In the genomic region with DNA sequence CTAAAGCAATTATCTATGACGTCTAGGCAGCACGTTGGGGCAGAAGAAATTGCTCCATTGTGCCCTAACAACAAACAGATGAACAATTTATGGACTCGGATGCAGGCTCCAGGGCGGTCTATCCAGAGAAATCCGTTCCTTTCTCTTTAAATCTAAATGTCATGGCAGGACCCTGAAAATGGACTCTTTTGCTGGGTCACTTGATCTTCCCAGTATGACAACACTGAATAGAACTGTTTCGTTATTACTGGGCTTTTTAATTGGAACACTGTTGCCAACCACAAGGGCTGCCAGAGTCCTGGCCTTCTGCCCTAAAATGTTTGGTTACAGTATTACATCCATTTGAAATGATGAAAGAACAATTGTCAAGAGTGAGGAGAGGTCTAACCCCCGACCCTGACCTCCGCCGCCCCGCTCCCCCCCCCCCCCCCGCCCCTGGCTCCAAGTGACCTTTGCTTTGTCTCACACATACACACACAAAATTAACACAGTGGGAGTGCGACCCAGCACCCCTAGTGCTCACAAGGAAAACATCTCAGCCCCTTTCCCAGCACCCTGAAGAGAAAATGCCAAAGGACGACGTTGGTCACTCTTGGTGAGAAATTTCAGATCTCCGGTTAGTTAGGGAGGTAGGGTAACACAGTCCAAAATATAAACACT, we compare ENCODE assay signal across 8 mouse cellular contexts. TPM values are rescaled to one million over a fixed set of nuclear protein-coding genes. Genes with fewer than 3 reads are reported as not detected.
A peak's percentile ranks its signal among the peaks of the same experiment; 100 is the strongest.
DNase-seq lines count a peak whose midpoint lies in the region; ATAC-seq and TF ChIP-seq lines count a peak whose summit lies in the region.

No protein-coding gene starts in this region.

- ATAC-seq in kidney, embryonic 14.5 days (ENCODE audit: low FRiP score, low TSS enrichment): peak; percentile 38
- ATAC-seq in hindbrain, postnatal 0 days: no peak
- ATAC-seq in midbrain, embryonic 13.5 days: peak; percentile 24; the same call in 1 of the 2 replicates

- no peaks in the 10 kb centered on the region for H3K4me1 ChIP-seq in kidney, embryonic 14.5 days (ENCODE audit: control insufficient read depth, insufficient read depth, low read length)
- peaks cover 34% of the 10 kb centered on the region for H3K4me1 ChIP-seq in embryonic facial prominence, embryonic 10.5 days
- H3K4me1 ChIP-seq in hindbrain, postnatal 0 days (ENCODE audit: insufficient read depth, low read length): no peaks in the 10 kb centered on the region
- peaks cover 11% of the 10 kb centered on the region for H3K4me1 ChIP-seq in midbrain, embryonic 13.5 days (replicated peaks)

- DNase-seq in kidney, postnatal 36 days: no peak
- peak; percentile 38 for DNase-seq in embryonic facial prominence, embryonic 10.5 days (ENCODE audit: low spot score)
- peak; percentile 37 for DNase-seq in hindbrain, postnatal 0 days (ENCODE audit: low spot score)
- no peak for DNase-seq in left cerebral cortex, adult 11 months (ENCODE audit: low spot score)
- DNase-seq in right cerebral cortex, adult 18-20 months: no peak
- no peak for DNase-seq in right cerebral cortex, adult 2 months (ENCODE audit: low spot score in 2 of 2)

- H3K27ac ChIP-seq in kidney, embryonic 14.5 days (ENCODE audit: low read depth, low read length): no peak overlapping the region
- peak overlapping the region; percentile 81 for H3K27ac ChIP-seq in embryonic facial prominence, embryonic 10.5 days (replicated peaks)
- peak overlapping the region; percentile 4; the same call in 1 of the 2 replicates for H3K27ac ChIP-seq in hindbrain, postnatal 0 days
- H3K27ac ChIP-seq in midbrain, embryonic 13.5 days: no peak overlapping the region

- no peak for TF ChIP-seq CTCF in hindbrain, postnatal 0 days (IDR thresholded peaks at IDR 0.05; ENCODE audit: low read depth)

- H3K9me3 ChIP-seq in kidney, embryonic 14.5 days (ENCODE audit: control insufficient read depth, low read length): no peaks in the 10 kb centered on the region
- no peaks in the 10 kb centered on the region for H3K9me3 ChIP-seq in embryonic facial prominence, embryonic 10.5 days
- no peaks in the 10 kb centered on the region for H3K9me3 ChIP-seq in hindbrain, postnatal 0 days (ENCODE audit: low read length)
- no peaks in the 10 kb centered on the region for H3K9me3 ChIP-seq in midbrain, embryonic 13.5 days

- 22% methylated on average over 15 of the region's 15 CpGs for WGBS in kidney, embryonic 14.5 days
- 10% methylated on average over 15 of the region's 15 CpGs for WGBS in embryonic facial prominence, embryonic 10.5 days
- WGBS in hindbrain, postnatal 0 days: 15% methylated on average over 14 of the region's 15 CpGs
- 21% methylated on average over 15 of the region's 15 CpGs for WGBS in midbrain, embryonic 13.5 days

- H3K4me3 ChIP-seq in kidney, embryonic 14.5 days (ENCODE audit: low read length): peak overlapping the region; percentile 36
- peak overlapping the region; percentile 56 for H3K4me3 ChIP-seq in embryonic facial prominence, embryonic 10.5 days
- peak overlapping the region; percentile 36 for H3K4me3 ChIP-seq in hindbrain, postnatal 0 days (ENCODE audit: low read length)
- peak overlapping the region; percentile 33 for H3K4me3 ChIP-seq in midbrain, embryonic 13.5 days (replicated peaks)

- H3K36me3 ChIP-seq in kidney, embryonic 14.5 days (ENCODE audit: control insufficient read depth, insufficient read depth, low read length): no peaks in the 10 kb centered on the region
- H3K36me3 ChIP-seq in embryonic facial prominence, embryonic 10.5 days (replicated peaks): no peaks in the 10 kb centered on the region
- H3K36me3 ChIP-seq in hindbrain, postnatal 0 days (ENCODE audit: insufficient read depth, low read length): no peaks in the 10 kb centered on the region
- H3K36me3 ChIP-seq in midbrain, embryonic 13.5 days: no peaks in the 10 kb centered on the region

- peak overlapping the region; percentile 63; the same call in 1 of the 2 replicates for H3K9ac ChIP-seq in kidney, embryonic 14.5 days (ENCODE audit: low read depth, low read length)
- H3K9ac ChIP-seq in hindbrain, postnatal 0 days (replicated peaks; ENCODE audit: low read length): peak overlapping the region; percentile 45
- H3K9ac ChIP-seq in midbrain, embryonic 13.5 days (replicated peaks): peak overlapping the region; percentile 61

- H3K4me2 ChIP-seq in kidney, embryonic 14.5 days (replicated peaks; ENCODE audit: low read depth, low read length): peak overlapping the region; percentile 64
- peak overlapping the region; percentile 76 for H3K4me2 ChIP-seq in hindbrain, postnatal 0 days (ENCODE audit: low read depth, low read length)
- H3K4me2 ChIP-seq in midbrain, embryonic 13.5 days (replicated peaks): peak overlapping the region; percentile 57

- H3K27me3 ChIP-seq in kidney, embryonic 14.5 days (ENCODE audit: control insufficient read depth, insufficient read depth, low read length): no peaks in the 10 kb centered on the region
- peaks cover 8% of the 10 kb centered on the region for H3K27me3 ChIP-seq in embryonic facial prominence, embryonic 10.5 days (replicated peaks; ENCODE audit: low read depth, poor library complexity, severe bottlenecking)
- no peaks in the 10 kb centered on the region for H3K27me3 ChIP-seq in hindbrain, postnatal 0 days (ENCODE audit: insufficient read depth, low read length)
- H3K27me3 ChIP-seq in midbrain, embryonic 13.5 days: peaks cover 3% of the 10 kb centered on the region; the same call in 1 of the 2 replicates

RNA-seq across cellular contexts. Expression of gene Hfe, which starts 0.8 kb away (rescaled TPM):
- 6.0 and 7.6 TPM in 2 replicates for polyA plus RNA-seq in kidney, embryonic 14.5 days (2014; fragmentation: Nextera tagmentation; extraction: Ambion mirVana)
- 1.5 and 2.0 TPM in 2 replicates for polyA plus RNA-seq in embryonic facial prominence, embryonic 10.5 days (2016; fragmentation: Nextera tagmentation; extraction: Ambion mirVana)
- 3.2 and 11.1 TPM in 2 replicates for total RNA-seq in hindbrain, postnatal 0 days (2014; rRNA removed)
- polyA plus RNA-seq in hindbrain, postnatal 0 days (2015; fragmentation: Nextera tagmentation; extraction: Ambion mirVana): 7.9 and 8.6 TPM in 2 replicates
- 2.0 and 2.7 TPM in 2 replicates for polyA plus RNA-seq in midbrain, embryonic 13.5 days (2015; fragmentation: Nextera tagmentation; extraction: Ambion mirVana)

RNA-seq across cellular contexts. Expression of gene Hist1h4c, which starts 11.6 kb away (rescaled TPM):
- 9.0 and 15.0 TPM in 2 replicates for polyA plus RNA-seq in kidney, embryonic 14.5 days (2014; fragmentation: Nextera tagmentation; extraction: Ambion mirVana)
- polyA plus RNA-seq in embryonic facial prominence, embryonic 10.5 days (2016; fragmentation: Nextera tagmentation; extraction: Ambion mirVana): 6.6 and 6.8 TPM in 2 replicates
- total RNA-seq in hindbrain, postnatal 0 days (2014; rRNA removed): 1,149 and 1,400 TPM in 2 replicates
- 4.0 and 4.6 TPM in 2 replicates for polyA plus RNA-seq in hindbrain, postnatal 0 days (2015; fragmentation: Nextera tagmentation; extraction: Ambion mirVana)
- 5.1 and 5.8 TPM in 2 replicates for polyA plus RNA-seq in midbrain, embryonic 13.5 days (2015; fragmentation: Nextera tagmentation; extraction: Ambion mirVana)

RNA-seq across cellular contexts. Expression of gene Hist1h1t, which starts 14.2 kb away (rescaled TPM):
- not detected in 2 replicates for polyA plus RNA-seq in kidney, embryonic 14.5 days (2014; fragmentation: Nextera tagmentation; extraction: Ambion mirVana)
- 0.28 TPM in 1 of 2 replicates, not detected in the other for polyA plus RNA-seq in embryonic facial prominence, embryonic 10.5 days (2016; fragmentation: Nextera tagmentation; extraction: Ambion mirVana)
- 1.1 and 1.6 TPM in 2 replicates for total RNA-seq in hindbrain, postnatal 0 days (2014; rRNA removed)
- polyA plus RNA-seq in hindbrain, postnatal 0 days (2015; fragmentation: Nextera tagmentation; extraction: Ambion mirVana): not detected in 2 replicates
- not detected in 2 replicates for polyA plus RNA-seq in midbrain, embryonic 13.5 days (2015; fragmentation: Nextera tagmentation; extraction: Ambion mirVana)

RNA-seq across cellular contexts. Expression of gene Hist1h2bc, which starts 25.8 kb away (rescaled TPM):
- polyA plus RNA-seq in kidney, embryonic 14.5 days (2014; fragmentation: Nextera tagmentation; extraction: Ambion mirVana): 54.0 and 60.2 TPM in 2 replicates
- polyA plus RNA-seq in embryonic facial prominence, embryonic 10.5 days (2016; fragmentation: Nextera tagmentation; extraction: Ambion mirVana): 19.0 and 20.3 TPM in 2 replicates
- total RNA-seq in hindbrain, postnatal 0 days (2014; rRNA removed): 189 and 295 TPM in 2 replicates
- 36.1 and 46.1 TPM in 2 replicates for polyA plus RNA-seq in hindbrain, postnatal 0 days (2015; fragmentation: Nextera tagmentation; extraction: Ambion mirVana)
- polyA plus RNA-seq in midbrain, embryonic 13.5 days (2015; fragmentation: Nextera tagmentation; extraction: Ambion mirVana): 22.2 and 24.4 TPM in 2 replicates

RNA-seq across cellular contexts. Expression of gene Hist1h2ac, which starts 26.1 kb away (rescaled TPM):
- 1.3 and 1.9 TPM in 2 replicates for polyA plus RNA-seq in kidney, embryonic 14.5 days (2014; fragmentation: Nextera tagmentation; extraction: Ambion mirVana)
- 0.91 and 1.3 TPM in 2 replicates for polyA plus RNA-seq in embryonic facial prominence, embryonic 10.5 days (2016; fragmentation: Nextera tagmentation; extraction: Ambion mirVana)
- total RNA-seq in hindbrain, postnatal 0 days (2014; rRNA removed): 63.3 and 98.5 TPM in 2 replicates
- 0.30 and 0.38 TPM in 2 replicates for polyA plus RNA-seq in hindbrain, postnatal 0 days (2015; fragmentation: Nextera tagmentation; extraction: Ambion mirVana)
- 0.69 and 1.1 TPM in 2 replicates for polyA plus RNA-seq in midbrain, embryonic 13.5 days (2015; fragmentation: Nextera tagmentation; extraction: Ambion mirVana)

Comparison
In these comparisons a context has a peak if more than half of its experiments do, and no peak if none do; other contexts are left out.
1. H3K27ac ChIP-seq: peak in embryonic facial prominence, embryonic 10.5 days (single experiment) and hindbrain, postnatal 0 days (single experiment); none in kidney, embryonic 14.5 days (single experiment) and midbrain, embryonic 13.5 days (single experiment).
2. DNase-seq: peak in embryonic facial prominence, embryonic 10.5 days (single experiment) and hindbrain, postnatal 0 days (single experiment); none in kidney, postnatal 36 days (0 of 2), left cerebral cortex, adult 11 months (single experiment), right cerebral cortex, adult 18-20 months (single experiment) and right cerebral cortex, adult 2 months (0 of 2).
3. Peak in every context shown above with its lines, with median percentiles within 50 percentile points of each other: H3K4me2 ChIP-seq, H3K4me3 ChIP-seq and H3K9ac ChIP-seq.